Mouse (Mus musculus) limb, embryonic 14.5 days (tissue): ENCODE results near the gene Copz1. TPM values are rescaled to one million over a fixed set of nuclear protein-coding genes. Genes with fewer than 3 reads are reported as not detected.
A peak's percentile ranks its signal among the peaks of the same experiment; 100 is the strongest.

Experiments used
- ATAC-seq: fragments of 200-750 bp; cut with Nextera tagmentation; 2 replicates; pipeline ENCODE4 v1.8.0; 2017; ENCODE audit warnings: low read depth, moderate number of reproducible peaks, moderate TSS enrichment; ENCODE audit not compliant: low FRiP score
- DNase-seq: peaks from one replicate; pipeline ENCODE4 v3.0.0-alpha.2; 2015; ENCODE audit warnings: low spot score
- H3K27ac ChIP-seq: fragments of 300-500 bp; sonication (generic); replicated peaks from 2 replicates; pipeline ENCODE4 v1.5.1; 2014; ENCODE audit warnings: low read depth, mild to moderate bottlenecking, low read length, moderate library complexity, mixed read lengths
- H3K27me3 ChIP-seq: fragments of 300-500 bp; sonication (generic); 2 replicates; pipeline ENCODE4 v1.6.1; 2014; ENCODE audit warnings: low read length, mixed read lengths; ENCODE audit not compliant: control insufficient read depth, insufficient read depth
- H3K36me3 ChIP-seq: fragments of 300-500 bp; sonication (generic); 2 replicates; pipeline ENCODE4 v1.6.1; 2014; ENCODE audit warnings: mild to moderate bottlenecking, low read length, moderate library complexity, mixed read lengths; ENCODE audit not compliant: control insufficient read depth, insufficient read depth
- H3K4me1 ChIP-seq: fragments of 300-500 bp; sonication (generic); 2 replicates; pipeline ENCODE4 v1.6.1; 2014; ENCODE audit warnings: antibody characterized with exemption, low read length, mixed read lengths; ENCODE audit not compliant: control insufficient read depth, insufficient read depth
- H3K4me2 ChIP-seq: fragments of 300-500 bp; sonication (generic); replicated peaks from 2 replicates; pipeline ENCODE4 v1.6.1; 2014; ENCODE audit warnings: low read depth, mild to moderate bottlenecking, low read length, moderate library complexity; ENCODE audit not compliant: severe bottlenecking
- H3K4me3 ChIP-seq: fragments of 300-500 bp; sonication (generic); replicated peaks from 2 replicates; pipeline ENCODE4 v1.5.1; 2014; ENCODE audit warnings: low read length
- H3K9ac ChIP-seq: fragments of 300-500 bp; sonication (generic); 2 replicates; pipeline ENCODE4 v1.6.1; 2014; ENCODE audit warnings: mild to moderate bottlenecking, low read depth, low read length, moderate library complexity; ENCODE audit not compliant: severe bottlenecking
- H3K9me3 ChIP-seq: fragments of 300-500 bp; sonication (generic); 2 replicates; pipeline ENCODE4 v1.6.1; 2016; ENCODE audit warnings: low read length; ENCODE audit not compliant: control insufficient read depth
- POLR2A ChIP-seq: fragments of 200-500 bp; IDR thresholded peaks from 2 replicates; pipeline ENCODE4 v1.8.0; 2012; ENCODE audit warnings: inconsistent platforms, mild to moderate bottlenecking, moderate library complexity, borderline replicate concordance; ENCODE audit not compliant: insufficient read depth, insufficient read length; ENCODE audit errors: extremely low read depth
- WGBS: fragments of 180-500 bp; shearing (Covaris S2); extraction: QIAGEN DNeasy Blood & Tissue Kit; methylation state at CpG from one replicate; pipeline ENCODE4 v1.1.7; 2014; 5-methylcytosine and 5-hydroxymethylcytosine counted together
- polyA plus RNA-seq, 2 experiments: library from polyadenylated mRNA; depleted of rRNA in 1 of 2; stranded (reverse) in 1 of 2; unstranded in 1 of 2; fragments of >200 nt; fragmentation: Nextera tagmentation in 1 of 2; extraction: Ambion mirVana in 1 of 2; gene quantifications; 2 replicates each; pipeline versions ENCODE4 v1.2.1 to v1.2.3; 2012 to 2014

The Copz1 gene
- polyA plus RNA-seq, 2 experiments: 200 to 292 TPM

GRCm38 (mm10) chr15:103295851-103296250, 23.3 kb downstream of the Copz1 start:
- DNase-seq (peak; percentile 46), ATAC-seq (no peak)
- WGBS: 2% methylated on average over 5 of the region's 5 CpGs
- Histone ChIP-seq H3K36me3 (peaks cover 42% of the 10 kb centered on the region), H3K9me3 (no peaks in the 10 kb centered on the region), H3K27ac (peak overlapping the region; percentile 75), H3K4me1 (peaks cover 69% of the 10 kb centered on the region), H3K4me2 (no peak overlapping the region), H3K4me3 (no peak overlapping the region), H3K9ac (peak overlapping the region; percentile 25; the same call in 1 of the 2 replicates), H3K27me3 (no peaks in the 10 kb centered on the region)
- no peak for TF ChIP-seq POLR2A

- peaks cover 28% of the 10 kb centered on the region for H3K36me3 ChIP-seq
- 0 out of 2 replicates have a peak overlapping the region, but pooled peaks have one; percentile 75 for H3K27ac ChIP-seq
- H3K9me3 ChIP-seq: no peaks in the 10 kb centered on the region
- H3K4me1 ChIP-seq: peaks cover 79% of the 10 kb centered on the region
- no peak overlapping the region for H3K4me3 ChIP-seq
- H3K9ac ChIP-seq: no peak overlapping the region
- no peak for TF ChIP-seq POLR2A
- no peak for DNase-seq
- 38% methylated on average over 6 of the region's 6 CpGs for WGBS
- H3K27me3 ChIP-seq: no peaks in the 10 kb centered on the region
- no peak overlapping the region for H3K4me2 ChIP-seq
- no peak for ATAC-seq
These were observed 24.8 kb downstream of the Copz1 start for GRCm38 (mm10) chr15:103297313-103297712.

- ATAC-seq (no peak), DNase-seq (no peak)
- no peaks in the 10 kb centered on the region for H3K27me3 ChIP-seq
- no peak overlapping the region for H3K4me3 ChIP-seq
- H3K4me1 ChIP-seq: peaks cover 83% of the 10 kb centered on the region
- H3K9me3 ChIP-seq: no peaks in the 10 kb centered on the region
- H3K9ac ChIP-seq: no peak overlapping the region
- no peak for TF ChIP-seq POLR2A
- no peak overlapping the region for H3K4me2 ChIP-seq
- H3K36me3 ChIP-seq: peaks cover 22% of the 10 kb centered on the region
- 56% methylated on average over 3 of the region's 3 CpGs for WGBS
- peak overlapping the region; percentile 93 for H3K27ac ChIP-seq
These were observed 25.5 kb downstream of the Copz1 start for GRCm38 (mm10) chr15:103298026-103298425.

GRCm38 (mm10) chr15:103298861-103299616, 26.5 kb downstream of the Copz1 start:
- no peaks in the 10 kb centered on the region for H3K9me3 ChIP-seq
- DNase-seq (no peak), ATAC-seq (no peak)
- peak overlapping the region; percentile 46; the same call in 1 of the 2 replicates for H3K4me2 ChIP-seq
- no peak for TF ChIP-seq POLR2A
- no peak overlapping the region for H3K9ac ChIP-seq
- H3K36me3 ChIP-seq: peaks cover 13% of the 10 kb centered on the region
- H3K27ac ChIP-seq: peak overlapping the region; percentile 93
- WGBS: 50% methylated on average over 5 of the region's 5 CpGs
- H3K4me3 ChIP-seq: no peak overlapping the region
- H3K27me3 ChIP-seq: no peaks in the 10 kb centered on the region
- H3K4me1 ChIP-seq: peaks cover 93% of the 10 kb centered on the region

GRCm38 (mm10) chr15:103299644-103300043, 27.1 kb downstream of the Copz1 start:
- Histone ChIP-seq H3K27ac (peak overlapping the region; percentile 93), H3K4me3 (peak overlapping the region; percentile 25), H3K36me3 (peaks cover 13% of the 10 kb centered on the region), H3K4me1 (peaks cover 97% of the 10 kb centered on the region), H3K9ac (0 out of 2 replicates have a peak overlapping the region, but pooled peaks have one; percentile 18), H3K9me3 (no peaks in the 10 kb centered on the region), H3K4me2 (peak overlapping the region; percentile 46), H3K27me3 (no peaks in the 10 kb centered on the region)
- no peak; the same call in 1 of the 2 replicates for ATAC-seq
- TF ChIP-seq POLR2A: no peak
- WGBS: 20% methylated on average over 8 of the region's 8 CpGs
- no peak for DNase-seq
